Mouse (Mus musculus): ENCODE data around the gene Amigo3. TPM values are rescaled to one million over a fixed set of nuclear protein-coding genes. Genes with fewer than 3 reads are reported as not detected.
A peak's percentile ranks its signal among the peaks of the same experiment; 100 is the strongest.

Gene Amigo3
- total RNA-seq, 2 experiments from 2014 or later, result 2.3 to 2.5 TPM

DNA sequence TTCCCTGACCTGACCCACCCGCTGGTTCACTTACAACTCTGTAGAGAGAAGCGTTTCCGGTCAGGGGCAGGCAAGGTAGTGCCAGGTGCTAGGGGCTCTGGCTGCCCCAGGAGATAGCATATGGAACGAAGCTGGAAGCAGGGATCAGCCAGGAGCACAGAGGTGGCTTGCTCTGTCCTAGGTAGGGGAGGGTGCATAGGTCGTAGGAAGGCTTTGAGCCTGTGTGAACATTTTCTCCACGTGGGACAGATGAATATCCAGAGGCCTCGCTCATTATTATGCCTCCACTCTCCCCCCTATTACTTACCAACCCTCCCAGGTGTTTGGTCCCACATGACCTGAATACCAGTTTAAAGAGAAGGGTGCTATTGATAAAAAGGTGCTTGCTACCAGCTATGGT is 548 bp upstream of the Amigo3 start:
- no peak for DNase-seq (ENCODE audit: low spot score in 2 of 2)

DNA sequence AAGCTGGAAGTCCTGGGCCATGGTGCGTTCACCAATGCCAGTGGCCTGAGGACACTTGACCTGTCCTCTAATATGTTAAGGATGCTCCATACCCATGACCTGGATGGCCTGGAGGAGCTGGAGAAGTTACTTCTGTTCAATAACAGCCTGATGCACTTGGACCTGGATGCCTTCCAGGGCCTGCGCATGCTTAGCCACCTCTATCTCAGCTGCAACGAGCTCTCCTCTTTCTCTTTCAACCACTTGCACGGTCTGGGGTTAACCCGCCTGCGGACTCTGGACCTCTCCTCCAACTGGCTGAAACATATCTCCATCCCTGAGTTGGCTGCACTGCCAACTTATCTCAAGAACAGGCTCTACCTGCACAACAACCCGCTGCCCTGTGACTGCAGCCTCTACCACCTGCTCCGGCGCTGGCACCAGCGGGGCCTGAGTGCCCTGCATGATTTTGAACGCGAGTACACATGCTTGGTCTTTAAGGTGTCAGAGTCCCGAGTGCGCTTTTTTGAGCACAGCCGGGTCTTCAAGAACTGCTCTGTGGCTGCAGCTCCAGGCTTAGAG is 786 bp downstream of the Amigo3 start:
- DNase-seq (ENCODE audit: low spot score in 2 of 2), result no peak

DNA sequence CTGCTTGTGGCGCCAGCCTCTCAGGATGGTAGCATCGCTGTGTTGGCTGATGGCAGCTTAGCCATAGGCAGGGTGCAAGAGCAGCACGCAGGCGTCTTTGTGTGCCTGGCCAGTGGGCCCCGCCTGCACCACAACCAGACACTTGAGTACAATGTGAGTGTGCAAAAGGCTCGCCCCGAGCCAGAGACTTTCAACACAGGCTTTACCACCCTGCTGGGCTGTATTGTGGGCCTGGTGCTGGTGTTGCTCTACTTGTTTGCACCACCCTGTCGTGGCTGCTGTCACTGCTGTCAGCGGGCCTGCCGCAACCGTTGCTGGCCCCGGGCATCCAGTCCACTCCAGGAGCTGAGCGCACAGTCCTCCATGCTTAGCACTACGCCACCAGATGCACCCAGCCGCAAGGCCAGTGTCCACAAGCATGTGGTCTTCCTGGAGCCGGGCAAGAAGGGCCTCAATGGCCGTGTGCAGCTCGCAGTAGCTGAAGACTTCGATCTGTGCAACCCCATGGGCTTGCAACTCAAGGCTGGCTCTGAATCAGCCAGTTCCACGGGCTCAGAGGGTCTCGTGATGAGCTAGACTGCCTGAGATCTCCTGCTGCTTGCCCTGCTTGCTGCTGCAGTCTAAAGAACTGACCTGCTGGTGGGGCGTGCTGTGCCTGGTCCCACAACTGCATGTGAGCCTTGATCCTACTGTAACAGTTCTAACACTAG is 1.5 kb downstream of the Amigo3 start:
- no peak for DNase-seq (ENCODE audit: low spot score in 2 of 2)

DNA sequence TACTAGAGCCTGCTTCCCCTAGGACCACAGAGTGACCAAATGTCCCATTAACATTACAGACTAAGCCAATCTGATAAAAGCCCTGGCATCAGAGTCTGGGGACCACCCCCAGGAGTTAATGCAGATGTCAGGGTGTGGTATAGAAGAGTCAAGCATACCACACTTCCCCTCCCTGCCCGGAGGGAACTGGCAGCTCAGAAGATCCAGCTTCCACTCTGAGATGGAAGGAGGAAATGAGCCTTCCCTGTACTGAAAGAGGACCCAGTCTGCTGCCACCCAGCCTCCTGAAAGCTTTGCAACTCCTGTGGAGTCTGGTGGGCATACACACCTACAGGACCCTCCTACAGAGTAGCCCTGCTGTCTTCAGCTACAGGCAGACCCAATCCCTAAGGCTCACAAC is 2.1 kb downstream of the Amigo3 start:
- DNase-seq (ENCODE audit: low spot score in 2 of 2), result no peak

DNA sequence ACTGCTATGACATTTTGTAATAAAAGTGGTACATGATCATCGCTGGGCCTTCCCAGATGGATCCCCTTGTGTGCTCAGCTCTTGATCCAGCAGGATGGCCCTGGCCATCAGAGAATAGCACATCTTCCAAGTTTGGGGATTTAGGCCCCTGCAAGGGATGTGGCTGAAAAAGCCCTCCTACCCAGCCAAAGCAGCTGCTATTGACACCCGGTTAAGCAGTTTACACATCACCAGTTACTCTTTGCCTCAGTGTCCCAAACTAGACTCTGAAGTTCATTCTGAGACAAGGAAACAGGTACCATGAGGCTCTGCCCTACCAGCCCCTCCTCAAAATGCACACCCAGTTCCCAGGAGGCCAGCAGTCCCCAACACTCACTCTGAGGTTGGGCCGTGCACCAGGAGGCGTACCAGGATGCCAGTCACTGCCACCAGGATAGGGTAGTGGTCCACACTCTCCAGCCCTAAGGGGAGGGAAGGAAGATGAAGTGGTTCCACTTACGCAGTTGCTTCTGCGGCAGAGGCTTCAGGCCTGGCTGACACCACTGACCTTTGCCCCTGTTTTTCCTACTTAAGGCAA is 2.8 kb downstream of the Amigo3 start:
- DNase-seq (ENCODE audit: low spot score in 2 of 2), result no peak

DNA sequence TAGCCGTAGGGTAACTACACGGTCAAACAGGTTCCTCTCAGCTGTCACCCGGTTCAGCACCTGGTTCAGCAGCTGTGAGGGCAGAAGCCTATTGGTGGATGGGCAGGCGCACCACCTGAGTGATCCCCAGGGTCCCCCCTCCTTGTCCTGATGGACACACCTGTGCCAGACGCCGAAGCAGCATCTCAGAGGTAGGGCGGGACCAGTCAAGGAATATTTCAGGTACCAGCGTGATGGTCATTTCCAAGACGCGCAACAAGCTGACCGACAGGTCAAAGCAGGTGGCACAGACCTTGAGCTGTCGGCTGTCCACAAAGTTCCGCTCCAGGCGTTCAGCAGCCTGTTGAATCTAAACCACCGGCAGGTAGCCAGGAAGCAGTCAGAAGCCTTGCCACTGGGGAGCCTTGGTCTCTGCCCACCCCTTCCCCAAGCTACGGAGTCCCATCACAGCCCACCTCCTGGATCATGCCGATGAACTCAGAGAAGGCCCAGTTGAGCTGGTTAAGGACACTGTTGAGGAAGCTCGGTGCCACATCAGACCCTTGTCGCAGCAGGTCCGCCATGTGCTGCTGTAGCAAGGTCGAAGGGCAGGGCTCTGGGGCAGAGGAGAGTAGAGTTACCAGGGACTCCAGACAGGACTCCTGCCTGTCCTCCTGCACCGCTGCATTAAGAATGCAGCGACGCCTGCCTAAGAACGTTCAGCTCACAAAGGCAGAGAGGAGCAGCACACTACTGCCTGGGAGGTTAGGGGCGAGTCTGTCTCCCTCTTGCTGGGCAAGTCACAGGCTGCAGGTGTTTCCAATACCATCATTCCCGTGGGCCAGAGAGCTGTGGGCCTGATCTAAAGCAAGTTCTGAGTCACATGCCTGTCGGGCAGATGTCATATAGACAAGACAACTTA is 3.7 kb downstream of the Amigo3 start:
- DNase-seq (ENCODE audit: low spot score in 2 of 2), result no peak

DNA sequence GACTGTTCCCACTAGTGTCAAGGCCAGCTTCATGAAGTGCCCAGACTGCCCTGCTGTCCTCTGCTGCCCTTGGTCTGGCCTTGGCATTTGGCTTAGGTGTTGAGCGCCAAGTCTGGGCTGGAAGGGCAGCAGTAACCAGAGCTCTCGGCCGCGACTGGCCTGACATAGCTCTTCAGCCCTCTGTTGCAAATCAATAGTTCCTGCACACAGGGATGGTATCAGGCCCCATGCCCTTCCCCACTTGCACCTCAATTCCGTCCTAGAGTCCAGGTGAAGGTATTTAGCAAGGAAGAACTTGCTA is 4.3 kb downstream of the Amigo3 start:
- DNase-seq (ENCODE audit: low spot score in 2 of 2), result no peak

DNA sequence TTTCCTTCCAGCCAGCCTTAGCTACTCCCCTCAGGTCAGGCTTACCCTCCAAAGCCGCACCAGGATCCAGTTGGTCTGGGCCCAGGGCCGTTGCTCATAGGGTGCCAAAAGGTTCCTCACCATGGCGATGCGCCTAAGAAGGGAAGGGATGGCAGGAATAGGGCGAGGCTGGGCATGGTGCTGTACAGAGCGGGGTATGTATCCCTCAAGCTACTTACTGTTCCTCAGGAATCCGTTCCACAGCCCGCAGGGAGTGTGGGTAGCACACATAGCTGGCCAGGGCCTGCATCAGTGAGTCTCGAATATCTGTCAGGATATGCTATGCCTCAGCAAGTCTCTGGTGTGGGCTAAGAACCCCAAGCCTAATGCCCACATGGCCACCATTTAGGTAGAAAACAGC is 5.3 kb downstream of the Amigo3 start:
- no peak for DNase-seq (ENCODE audit: low spot score in 2 of 2)

DNA sequence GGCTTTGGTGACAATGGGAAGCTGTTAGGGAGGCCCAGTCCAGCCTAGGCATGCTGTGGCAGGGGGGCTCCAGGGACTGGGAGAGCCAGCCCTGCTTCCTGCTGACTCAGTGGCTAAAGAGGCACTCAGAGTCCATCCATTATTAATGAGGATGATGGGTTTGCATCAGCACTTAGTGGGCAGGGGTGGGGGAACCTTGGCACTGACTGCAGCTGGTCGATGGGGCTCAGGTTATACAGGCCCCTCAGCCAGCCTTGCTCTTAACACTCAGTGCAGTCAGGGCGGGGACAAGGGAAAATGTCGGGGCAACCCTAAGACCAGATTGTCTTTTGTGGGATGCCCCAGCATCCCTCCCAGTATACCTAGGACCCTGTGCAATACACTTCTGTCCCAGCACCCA is 9.2 kb downstream of the Amigo3 start:
- DNase-seq (ENCODE audit: low spot score in 2 of 2), result no peak

DNA sequence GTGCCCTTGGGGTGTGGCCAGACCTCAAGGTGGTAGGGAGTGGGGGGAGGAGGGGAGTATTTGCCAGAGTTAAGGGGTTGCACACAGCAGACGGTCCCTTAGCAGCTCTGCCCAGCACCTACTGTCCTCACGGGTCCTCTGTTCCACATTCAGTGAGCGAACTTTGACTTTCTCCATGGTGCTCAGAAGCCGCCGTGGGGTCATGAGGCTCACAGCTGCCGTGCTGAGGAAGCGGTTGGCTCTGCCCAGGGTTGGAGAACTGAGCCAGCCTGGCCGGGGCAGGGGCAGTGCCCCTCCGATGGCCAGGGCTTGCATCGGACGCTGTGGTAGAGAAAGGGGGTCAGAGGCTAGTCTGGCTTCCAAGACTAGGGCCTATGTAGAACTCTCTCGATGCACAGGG is 10.4 kb downstream of the Amigo3 start:
- DNase-seq (ENCODE audit: low spot score in 2 of 2), result no peak

DNA sequence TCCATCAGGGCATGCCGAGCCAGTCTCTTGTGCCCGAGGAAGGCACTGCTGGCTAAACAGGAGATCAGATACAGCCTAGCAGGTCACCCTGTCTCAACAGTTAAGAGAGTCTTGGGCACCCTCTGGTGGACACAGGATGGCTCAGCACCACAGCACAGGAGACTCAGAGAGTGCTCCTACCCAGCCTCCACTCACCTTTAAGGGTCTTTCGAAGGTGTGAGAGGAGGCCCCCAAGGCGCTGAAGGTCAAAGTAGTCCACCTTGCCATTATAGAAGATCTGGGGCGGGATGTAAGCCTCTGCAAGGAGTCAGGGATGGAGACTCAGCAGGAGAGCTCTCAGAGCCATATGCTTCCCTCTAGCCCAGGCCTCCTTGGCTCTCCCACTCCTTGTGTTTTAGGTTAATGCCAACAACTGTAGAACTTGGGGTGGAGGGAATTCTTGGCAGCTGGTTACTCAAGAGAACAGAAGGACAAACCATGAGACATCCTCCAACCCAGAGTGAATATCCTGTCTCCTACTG is 12.6 kb downstream of the Amigo3 start:
- DNase-seq (ENCODE audit: low spot score in 2 of 2), result peak in 1 of 2 experiments; percentile 82

DNA sequence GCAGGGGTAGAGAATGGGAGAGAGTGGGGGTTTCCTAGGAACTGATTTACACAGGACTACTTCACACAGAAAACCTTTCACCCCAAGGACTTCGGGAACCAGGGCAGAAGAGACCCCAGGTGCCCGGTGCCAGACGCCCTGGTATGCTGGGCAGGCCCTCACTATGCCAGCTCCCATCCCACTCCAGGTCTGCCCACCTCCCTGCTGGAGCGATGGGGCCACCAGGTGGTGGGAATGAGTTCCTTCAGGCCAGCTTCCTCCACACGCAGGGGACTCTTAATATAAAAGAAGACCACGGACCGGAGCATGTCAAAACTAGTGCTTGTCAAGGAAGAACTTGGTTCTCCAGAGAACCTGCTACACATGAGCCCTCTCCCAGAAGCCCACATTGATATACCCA is 14.2 kb downstream of the Amigo3 start:
- no peak for DNase-seq (ENCODE audit: low spot score in 2 of 2)

DNA sequence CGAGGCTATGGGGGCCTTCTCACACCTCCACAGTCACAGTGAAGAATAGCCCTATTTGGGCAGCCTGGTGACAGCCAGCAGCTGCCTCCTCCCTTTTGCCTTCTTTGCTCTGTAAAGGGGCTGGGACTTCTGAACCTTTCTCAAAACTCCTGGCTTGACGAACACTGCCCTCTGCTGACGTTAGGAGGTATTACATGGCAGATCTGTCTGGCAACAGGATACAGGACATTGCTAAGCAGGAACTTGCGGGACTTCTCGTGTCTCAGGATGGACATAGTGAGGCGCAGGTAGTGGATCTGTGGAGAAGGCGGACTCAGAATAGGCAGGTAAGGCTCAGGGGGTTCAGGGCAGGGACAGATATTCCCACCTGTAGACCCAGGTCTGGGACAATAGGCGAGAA is 14.9 kb downstream of the Amigo3 start:
- DNase-seq (ENCODE audit: low spot score in 2 of 2), result peak; percentile 64 to 93

DNA sequence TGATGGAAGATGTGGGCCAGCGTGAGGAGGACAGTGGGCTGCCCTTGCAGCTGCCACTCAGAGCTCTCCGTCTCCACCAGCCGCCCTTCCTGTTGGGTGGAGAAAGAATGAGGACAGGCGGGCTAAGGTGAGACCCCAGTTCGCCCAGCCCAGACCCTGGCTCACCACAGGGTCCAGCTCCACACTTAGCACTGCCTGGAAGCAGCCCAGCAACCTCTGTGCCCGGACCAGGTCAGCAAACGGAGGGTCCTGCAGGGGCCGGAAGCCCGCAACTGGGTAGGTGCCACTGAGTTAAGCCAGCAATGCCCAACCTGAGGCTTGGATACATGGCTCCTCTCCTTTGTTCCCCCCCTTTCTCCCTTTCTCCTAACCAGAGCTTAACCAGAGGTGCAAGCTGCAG is 16.0 kb downstream of the Amigo3 start:
- DNase-seq (ENCODE audit: low spot score in 2 of 2), result no peak

DNA sequence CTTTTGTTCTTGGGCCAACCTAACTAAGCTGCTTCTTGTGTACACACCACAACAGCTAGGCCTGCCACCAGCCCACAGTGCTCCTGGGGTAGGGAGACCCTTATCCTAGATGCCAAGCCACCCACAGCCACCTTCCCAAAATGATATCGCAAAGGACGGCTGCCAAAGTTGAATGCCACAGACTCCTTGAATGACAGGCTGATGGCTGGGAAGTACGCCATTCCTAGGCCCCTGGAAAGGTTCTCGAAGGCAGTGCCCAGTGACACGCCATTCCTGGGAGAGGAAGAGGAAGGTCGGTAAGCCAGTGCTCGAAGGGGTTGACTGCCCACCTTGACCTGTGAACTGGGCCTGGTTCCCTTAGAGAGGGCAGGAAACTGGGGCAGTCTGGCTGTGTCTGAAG is 16.6 kb downstream of the Amigo3 start:
- DNase-seq (ENCODE audit: low spot score in 2 of 2), result no peak

DNA sequence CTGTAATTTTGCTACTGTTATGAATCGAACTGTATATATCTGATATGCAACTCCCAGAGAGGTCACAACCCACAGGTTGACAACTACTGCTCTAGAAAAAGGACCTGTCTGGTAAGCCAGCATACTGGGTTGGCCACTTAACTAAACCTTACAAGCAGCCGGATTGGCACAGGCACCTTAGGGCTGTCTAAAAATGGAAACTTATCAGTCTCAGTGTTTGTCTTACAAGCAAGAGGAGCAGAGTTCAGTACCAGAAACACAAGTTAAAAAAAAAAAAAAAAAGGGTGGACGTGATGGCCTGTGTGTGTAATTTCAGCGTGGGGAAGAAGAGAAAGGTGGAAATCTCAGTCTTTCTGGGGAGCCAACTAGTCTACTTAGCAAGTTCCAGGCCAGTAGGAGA is 18.8 kb downstream of the Amigo3 start:
- no peak for DNase-seq (ENCODE audit: low spot score in 2 of 2)

DNA sequence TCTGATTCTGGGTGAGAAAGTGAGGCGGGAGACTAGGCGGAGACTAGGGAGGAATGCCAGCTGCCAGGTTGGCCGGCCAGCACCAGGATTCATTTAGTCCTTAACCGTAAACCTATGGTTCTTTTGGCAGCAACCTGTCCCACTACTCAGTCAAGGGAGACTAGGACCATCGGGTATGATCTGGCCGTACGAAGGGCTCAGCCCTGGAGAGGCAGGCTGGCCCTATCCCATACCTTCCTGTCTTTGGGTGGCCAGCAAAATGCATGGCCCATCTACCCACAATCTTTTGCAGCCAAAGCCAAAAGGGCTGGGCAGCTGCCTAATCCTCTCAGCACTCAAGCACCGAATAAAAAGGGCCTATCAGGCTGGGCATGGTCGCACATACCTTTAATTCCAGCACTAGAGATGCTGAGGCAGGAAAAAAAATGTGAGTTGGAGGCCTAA is 19.5 kb downstream of the Amigo3 start:
- DNase-seq (ENCODE audit: low spot score in 2 of 2), result no peak

DNA sequence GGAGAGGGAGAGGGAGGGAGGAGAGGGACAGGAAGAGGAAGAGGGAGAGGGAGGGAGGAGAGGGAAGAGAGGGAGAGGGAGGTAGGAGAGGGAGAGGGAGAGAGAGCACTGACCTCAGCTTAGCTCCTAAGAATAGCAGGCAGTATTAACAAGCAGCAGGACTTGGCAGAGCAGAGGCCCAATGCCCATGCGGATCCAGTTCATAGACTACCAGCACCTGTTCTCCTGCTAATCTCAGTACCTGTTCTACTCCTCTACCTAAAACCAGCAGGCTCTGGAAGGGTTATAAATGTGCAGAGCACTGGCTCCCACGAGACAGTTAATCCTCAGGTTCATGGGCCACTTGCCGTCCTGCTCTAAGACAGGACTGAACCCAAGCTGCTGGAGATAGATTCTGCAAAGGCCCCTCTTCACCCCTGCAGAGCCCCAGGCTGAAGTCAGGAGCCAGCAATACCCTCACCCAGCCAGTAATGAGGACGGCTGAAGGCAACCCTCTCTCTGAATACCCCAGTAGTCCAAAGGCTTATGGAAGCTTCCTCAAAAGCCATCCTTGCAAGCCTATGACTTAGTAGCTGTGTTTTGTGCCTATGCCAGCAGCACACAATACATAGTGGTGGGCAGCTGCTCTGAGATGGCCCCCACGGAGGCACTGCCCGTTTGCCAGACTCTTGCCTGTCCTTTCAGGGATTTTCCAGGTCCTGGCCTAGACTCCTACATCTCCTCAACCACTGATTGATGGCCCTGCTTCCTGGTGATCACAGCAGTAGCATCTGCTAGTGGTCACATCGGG is 20.4 kb downstream of the Amigo3 start:
- no peak for DNase-seq (ENCODE audit: low spot score in 2 of 2)

DNA sequence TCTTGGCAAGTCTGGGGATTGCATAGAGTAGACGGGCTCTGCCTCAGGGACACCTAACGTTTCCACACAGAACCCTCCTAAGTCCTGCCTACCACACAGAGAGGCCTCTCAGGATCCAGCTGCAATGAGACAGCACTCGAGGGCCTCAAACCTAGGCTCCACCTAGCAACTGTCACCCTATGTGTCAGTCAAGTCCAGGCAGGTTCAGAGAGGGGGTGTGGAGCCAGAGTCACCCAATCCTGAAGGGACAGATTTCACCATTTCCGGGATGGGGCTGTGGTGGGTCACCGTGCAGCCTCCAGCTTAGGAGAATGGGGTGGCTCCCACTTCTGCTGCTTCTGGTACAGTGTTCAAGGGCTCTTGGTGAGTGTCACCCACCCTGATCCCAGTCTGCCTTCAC is 27.2 kb downstream of the Amigo3 start, which contains the start of gene Mst1:
Gene Mst1, plus strand, starts transcription at position 269 of the 400 bp plus-strand sequence.
- no peak for DNase-seq (ENCODE audit: low spot score in 2 of 2)

DNA sequence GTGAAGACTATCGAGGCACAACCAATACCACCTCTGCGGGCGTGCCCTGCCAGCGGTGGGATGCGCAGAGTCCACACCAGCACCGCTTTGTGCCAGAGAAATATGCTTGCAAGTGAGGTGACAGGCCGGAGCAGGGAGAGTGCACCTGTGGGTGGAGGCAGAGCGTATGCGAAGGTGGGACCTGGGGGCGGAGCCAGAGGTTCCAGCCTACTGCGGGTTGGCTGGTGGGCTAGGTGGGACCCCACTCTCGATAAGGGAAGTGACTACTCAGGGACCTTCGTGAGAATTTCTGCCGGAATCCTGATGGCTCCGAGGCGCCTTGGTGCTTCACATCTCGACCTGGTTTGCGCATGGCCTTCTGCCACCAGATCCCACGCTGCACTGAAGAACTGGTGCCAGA is 29.6 kb downstream of the Amigo3 start:
- DNase-seq (ENCODE audit: low spot score in 2 of 2), result no peak

DNA sequence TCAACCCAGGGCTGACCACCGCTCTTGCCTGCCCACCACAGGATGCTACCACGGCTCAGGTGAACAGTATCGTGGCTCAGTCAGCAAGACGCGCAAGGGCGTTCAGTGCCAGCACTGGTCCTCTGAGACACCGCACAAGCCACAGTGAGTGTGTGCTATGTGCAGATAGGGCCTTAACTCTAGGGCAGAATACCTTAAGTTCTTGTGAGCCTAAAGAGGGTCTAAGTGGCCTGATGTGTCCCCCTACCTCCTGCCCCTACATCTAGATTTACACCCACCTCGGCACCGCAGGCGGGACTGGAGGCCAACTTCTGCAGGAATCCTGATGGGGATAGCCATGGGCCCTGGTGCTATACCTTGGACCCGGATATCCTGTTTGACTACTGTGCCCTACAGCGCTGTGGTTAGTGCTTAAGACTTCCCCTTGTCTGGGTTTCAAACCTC is 30.1 kb downstream of the Amigo3 start, which contains the start of gene Rnf123:
Gene Rnf123, minus strand, starts transcription at position 359 of the 444 bp plus-strand sequence.
- no peak for DNase-seq (ENCODE audit: low spot score in 2 of 2)

Measured in layer of hippocampus, adult 18-20 months (tissue).